Mouse (Mus musculus): Measurements from ENCODE around the gene Pik3c2b. TPM values are rescaled to one million over a fixed set of nuclear protein-coding genes. Genes with fewer than 3 reads are reported as not detected.
A peak's percentile ranks its signal among the peaks of the same experiment; 100 is the strongest.

Pik3c2b gene
- polyA plus RNA-seq, 1 experiment from 2014 or later: 9.1 TPM

DNA sequence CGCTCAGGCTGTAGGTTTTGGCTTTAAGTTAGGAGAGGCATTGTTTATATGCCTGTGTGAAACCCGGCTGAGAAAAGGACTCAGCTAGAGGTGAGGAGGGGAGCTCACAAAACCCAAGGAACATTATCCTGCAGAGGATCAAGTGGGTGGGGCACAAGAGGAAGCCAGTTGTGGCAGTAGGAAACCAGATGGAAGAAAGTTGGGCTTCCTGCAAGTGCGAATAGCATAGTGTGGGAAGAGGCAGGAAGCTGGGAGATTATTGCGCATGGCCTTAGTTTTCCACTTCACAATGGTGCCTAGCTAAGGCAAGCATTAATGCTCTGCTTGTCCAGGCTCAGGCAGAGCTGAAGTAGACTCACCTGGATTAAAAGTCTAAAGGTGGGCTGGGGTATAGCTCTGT lies 15.2 kb downstream of the Pik3c2b start:
- 58% methylated on average over 4 of the region's 4 CpGs for WGBS
- Histone ChIP-seq H3K4me1 (ENCODE audit: control insufficient read depth, insufficient read depth, low read length) (0 out of 2 replicates have a peak, but pooled peaks cover 4% of the 10 kb centered on the region), H3K27me3 (ENCODE audit: control insufficient read depth, insufficient read depth, low read length) (no peaks in the 10 kb centered on the region), H3K4me2 (replicated peaks; ENCODE audit: low read depth, low read length) (no peak overlapping the region), H3K4me3 (ENCODE audit: low read length) (no peak overlapping the region), H3K27ac (ENCODE audit: low read depth, low read length) (no peak overlapping the region), H3K9ac (ENCODE audit: low read depth, low read length) (no peak overlapping the region), H3K36me3 (ENCODE audit: control insufficient read depth, insufficient read depth, low read length) (no peaks in the 10 kb centered on the region), H3K9me3 (ENCODE audit: control insufficient read depth, low read length) (no peaks in the 10 kb centered on the region)
- ATAC-seq (ENCODE audit: low FRiP score, low TSS enrichment): no peak

DNA sequence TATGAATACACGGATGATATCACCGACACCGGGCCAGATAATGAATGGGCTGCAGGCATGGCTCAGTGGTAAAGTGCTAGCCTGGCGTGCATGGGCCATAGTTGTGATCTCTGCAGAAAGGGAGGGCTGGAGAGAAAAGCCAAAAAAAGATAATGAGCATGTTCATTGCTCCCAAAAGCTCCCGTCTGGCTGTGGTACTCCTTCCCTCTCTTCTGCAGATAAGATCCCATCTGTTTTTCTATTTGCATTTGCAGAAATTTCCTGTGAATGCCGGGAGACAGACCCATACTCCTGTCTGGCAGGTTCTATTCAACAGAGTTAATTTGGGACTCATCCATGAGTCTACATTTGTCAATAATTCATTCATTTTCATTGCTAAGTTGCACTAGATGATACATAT lies 17.7 kb downstream of the Pik3c2b start:
- no peak overlapping the region for H3K27ac ChIP-seq (ENCODE audit: low read depth, low read length)
- 95% methylated on average over 6 of the region's 6 CpGs for WGBS

DNA sequence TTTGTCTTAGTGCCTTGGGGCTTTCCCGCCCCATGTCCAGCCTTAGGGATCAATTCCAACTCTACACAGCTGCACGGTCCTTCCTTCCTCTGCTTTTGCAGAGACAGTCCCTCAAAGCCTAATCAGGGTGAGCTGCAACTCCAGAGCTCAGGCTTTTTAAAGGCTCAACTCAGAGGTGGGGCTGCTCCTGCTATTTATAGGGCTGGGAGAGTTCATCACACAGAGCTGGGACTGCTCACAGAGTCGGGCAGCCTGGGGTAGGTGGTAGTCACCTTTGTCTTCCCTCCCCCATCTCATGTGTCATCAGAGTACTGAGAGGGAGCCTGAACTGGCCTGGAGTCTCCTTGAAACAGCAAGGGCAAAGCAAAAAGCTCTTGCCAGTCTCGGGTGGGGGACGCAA lies 22.8 kb downstream of the Pik3c2b start:
- Histone ChIP-seq H3K9me3 (ENCODE audit: control insufficient read depth, low read length) (no peaks in the 10 kb centered on the region), H3K4me3 (ENCODE audit: low read length) (no peak overlapping the region), H3K4me1 (ENCODE audit: control insufficient read depth, insufficient read depth, low read length) (0 out of 2 replicates have a peak, but pooled peaks cover 4% of the 10 kb centered on the region), H3K27ac (ENCODE audit: low read depth, low read length) (0 out of 2 replicates have a peak overlapping the region, but pooled peaks have one; percentile 26), H3K4me2 (replicated peaks; ENCODE audit: low read depth, low read length) (no peak overlapping the region), H3K36me3 (ENCODE audit: control insufficient read depth, insufficient read depth, low read length) (peaks cover 4% of the 10 kb centered on the region; the same call in 1 of the 2 replicates), H3K9ac (ENCODE audit: low read depth, low read length) (0 out of 2 replicates have a peak overlapping the region, but pooled peaks have one; percentile 4), H3K27me3 (ENCODE audit: control insufficient read depth, insufficient read depth, low read length) (no peaks in the 10 kb centered on the region)
- 59% methylated on average over 5 of the region's 5 CpGs for WGBS
- ATAC-seq (ENCODE audit: low FRiP score, low TSS enrichment): no peak

More for the DNA sequence above, 17.7 kb downstream of the Pik3c2b start:
- 0 out of 2 replicates have a peak, but pooled peaks cover 4% of the 10 kb centered on the region for H3K4me1 ChIP-seq (ENCODE audit: control insufficient read depth, insufficient read depth, low read length)
- H3K4me2 ChIP-seq (replicated peaks; ENCODE audit: low read depth, low read length): no peak overlapping the region
- H3K9ac ChIP-seq (ENCODE audit: low read depth, low read length): no peak overlapping the region
- no peak for ATAC-seq (ENCODE audit: low FRiP score, low TSS enrichment)
- H3K27me3 ChIP-seq (ENCODE audit: control insufficient read depth, insufficient read depth, low read length): no peaks in the 10 kb centered on the region
- no peak overlapping the region for H3K4me3 ChIP-seq (ENCODE audit: low read length)
- peaks cover 4% of the 10 kb centered on the region; the same call in 1 of the 2 replicates for H3K36me3 ChIP-seq (ENCODE audit: control insufficient read depth, insufficient read depth, low read length)
- H3K9me3 ChIP-seq (ENCODE audit: control insufficient read depth, low read length): no peaks in the 10 kb centered on the region

DNA sequence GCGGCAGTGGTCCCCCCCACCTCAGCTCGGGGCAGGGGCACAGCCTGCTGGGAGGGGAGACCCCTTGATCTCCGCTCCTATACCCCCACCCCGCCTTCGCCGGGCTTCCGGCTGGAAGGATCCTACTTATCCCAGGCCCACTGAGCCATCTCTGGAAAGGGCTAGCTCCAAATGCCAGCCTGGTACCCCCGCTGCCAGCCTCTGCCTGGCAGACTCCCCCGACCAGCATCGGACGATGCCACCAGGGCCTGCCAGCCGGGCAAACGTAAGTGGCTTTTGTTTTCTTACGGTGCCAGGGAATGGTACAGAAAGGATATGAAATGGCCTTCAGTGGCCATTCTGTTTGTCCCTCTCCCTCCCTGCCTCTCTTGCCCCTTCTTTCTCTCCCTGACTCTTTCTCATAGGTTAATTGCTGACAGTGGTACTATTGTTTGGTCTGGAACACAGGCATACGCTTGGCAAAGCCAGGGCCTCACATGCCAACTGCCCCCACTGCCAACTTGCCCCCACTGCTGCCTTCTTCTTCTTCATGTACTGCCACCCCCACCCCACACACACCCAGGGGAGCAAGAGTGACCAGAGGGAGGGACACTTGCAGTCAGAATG lies 23.3 kb downstream of the Pik3c2b start:
- H3K4me1 ChIP-seq (ENCODE audit: control insufficient read depth, insufficient read depth, low read length): 0 out of 2 replicates have a peak, but pooled peaks cover 5% of the 10 kb centered on the region
- H3K9ac ChIP-seq (ENCODE audit: low read depth, low read length): 0 out of 2 replicates have a peak overlapping the region, but pooled peaks have one; percentile 4

DNA sequence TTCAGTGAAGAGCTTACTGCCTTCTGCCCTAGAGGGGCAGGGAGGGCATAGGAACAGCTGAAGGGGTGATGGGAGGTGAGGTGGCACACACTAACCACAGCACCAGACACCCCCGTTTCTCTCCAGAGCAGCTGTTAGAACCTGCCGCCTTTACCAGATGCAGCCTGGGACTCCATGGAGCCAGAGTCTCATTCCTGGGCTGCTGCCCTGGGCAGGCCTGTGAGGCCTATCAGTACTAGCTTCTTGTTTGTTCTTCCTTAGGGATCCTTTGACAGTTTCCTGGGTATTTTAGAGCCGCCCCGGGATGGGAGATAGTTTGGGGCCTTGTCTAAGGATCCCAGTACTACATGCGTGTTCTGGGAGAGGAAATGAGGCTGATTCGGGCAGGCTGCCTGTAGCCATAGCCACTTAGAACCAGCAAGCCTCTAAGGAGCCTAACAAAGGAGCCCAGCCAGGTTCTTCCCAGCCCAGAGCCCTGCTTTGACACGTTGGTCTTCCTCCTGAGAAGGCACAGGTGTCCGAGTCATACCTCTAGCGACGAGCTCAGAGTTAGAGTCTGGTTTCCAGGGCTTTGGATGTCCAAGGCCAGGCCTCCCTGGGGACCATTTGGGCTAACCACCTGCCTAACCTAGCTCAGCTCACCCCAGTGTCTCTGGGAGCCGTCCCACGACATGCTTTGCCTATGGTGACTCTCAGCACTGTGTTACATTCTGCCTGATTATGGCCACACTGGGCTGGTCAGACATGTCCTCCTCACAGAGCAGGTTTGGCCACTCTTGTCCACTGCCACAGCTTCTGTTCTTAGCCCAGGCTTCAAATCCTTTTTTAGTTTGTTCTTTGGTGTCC lies 24.0 kb downstream of the Pik3c2b start:
- peak overlapping the region; percentile 56; the same call in 1 of the 2 replicates for H3K27ac ChIP-seq (ENCODE audit: low read depth, low read length)
- WGBS: 81% methylated on average over 12 of the region's 12 CpGs

More for the DNA sequence above, 23.3 kb downstream of the Pik3c2b start:
- H3K4me2 ChIP-seq (replicated peaks; ENCODE audit: low read depth, low read length): no peak overlapping the region
- H3K27me3 ChIP-seq (ENCODE audit: control insufficient read depth, insufficient read depth, low read length): no peaks in the 10 kb centered on the region
- no peak for ATAC-seq (ENCODE audit: low FRiP score, low TSS enrichment)
- no peak overlapping the region; the same call in 1 of the 2 replicates for H3K27ac ChIP-seq (ENCODE audit: low read depth, low read length)
- WGBS: 89% methylated on average over 15 of the region's 15 CpGs
- H3K4me3 ChIP-seq (ENCODE audit: low read length): no peak overlapping the region
- H3K36me3 ChIP-seq (ENCODE audit: control insufficient read depth, insufficient read depth, low read length): peaks cover 4% of the 10 kb centered on the region; the same call in 1 of the 2 replicates
- H3K9me3 ChIP-seq (ENCODE audit: control insufficient read depth, low read length): no peaks in the 10 kb centered on the region

DNA sequence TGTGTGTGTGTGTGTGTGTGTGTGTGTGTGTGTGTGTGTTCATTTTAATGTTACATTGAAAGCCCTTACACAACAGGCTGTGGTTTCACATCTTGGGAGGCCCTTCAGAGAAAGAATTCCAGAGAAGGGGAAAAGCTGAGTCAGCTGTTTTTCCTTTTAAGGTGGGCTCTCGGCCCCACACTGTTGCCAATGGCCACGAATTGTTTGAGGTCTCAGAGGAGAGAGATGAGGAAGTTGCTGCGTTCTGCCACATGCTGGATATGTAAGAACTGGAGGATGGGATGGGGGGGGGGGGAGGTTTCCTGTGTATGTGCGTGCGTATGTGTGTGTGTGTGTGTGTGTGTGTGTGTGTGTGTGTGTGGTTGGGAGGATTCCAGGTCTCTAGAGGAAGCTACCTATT lies 24.7 kb downstream of the Pik3c2b start:
- Histone ChIP-seq H3K27ac (ENCODE audit: low read depth, low read length) (no peak overlapping the region), H3K36me3 (ENCODE audit: control insufficient read depth, insufficient read depth, low read length) (peaks cover 4% of the 10 kb centered on the region; the same call in 1 of the 2 replicates), H3K9me3 (ENCODE audit: control insufficient read depth, low read length) (no peaks in the 10 kb centered on the region), H3K27me3 (ENCODE audit: control insufficient read depth, insufficient read depth, low read length) (no peaks in the 10 kb centered on the region), H3K4me2 (replicated peaks; ENCODE audit: low read depth, low read length) (no peak overlapping the region), H3K4me3 (ENCODE audit: low read length) (no peak overlapping the region), H3K9ac (ENCODE audit: low read depth, low read length) (no peak overlapping the region), H3K4me1 (ENCODE audit: control insufficient read depth, insufficient read depth, low read length) (0 out of 2 replicates have a peak, but pooled peaks cover 5% of the 10 kb centered on the region)
- 59% methylated on average over 5 of the region's 5 CpGs for WGBS
- no peak for ATAC-seq (ENCODE audit: low FRiP score, low TSS enrichment)

More for the DNA sequence above, 24.0 kb downstream of the Pik3c2b start:
- Histone ChIP-seq H3K4me2 (replicated peaks; ENCODE audit: low read depth, low read length) (no peak overlapping the region), H3K9me3 (ENCODE audit: control insufficient read depth, low read length) (no peaks in the 10 kb centered on the region), H3K27me3 (ENCODE audit: control insufficient read depth, insufficient read depth, low read length) (no peaks in the 10 kb centered on the region), H3K4me3 (ENCODE audit: low read length) (no peak overlapping the region), H3K36me3 (ENCODE audit: control insufficient read depth, insufficient read depth, low read length) (peaks cover 4% of the 10 kb centered on the region; the same call in 1 of the 2 replicates), H3K9ac (ENCODE audit: low read depth, low read length) (no peak overlapping the region), H3K4me1 (ENCODE audit: control insufficient read depth, insufficient read depth, low read length) (0 out of 2 replicates have a peak, but pooled peaks cover 5% of the 10 kb centered on the region)
- ATAC-seq (ENCODE audit: low FRiP score, low TSS enrichment): no peak

DNA sequence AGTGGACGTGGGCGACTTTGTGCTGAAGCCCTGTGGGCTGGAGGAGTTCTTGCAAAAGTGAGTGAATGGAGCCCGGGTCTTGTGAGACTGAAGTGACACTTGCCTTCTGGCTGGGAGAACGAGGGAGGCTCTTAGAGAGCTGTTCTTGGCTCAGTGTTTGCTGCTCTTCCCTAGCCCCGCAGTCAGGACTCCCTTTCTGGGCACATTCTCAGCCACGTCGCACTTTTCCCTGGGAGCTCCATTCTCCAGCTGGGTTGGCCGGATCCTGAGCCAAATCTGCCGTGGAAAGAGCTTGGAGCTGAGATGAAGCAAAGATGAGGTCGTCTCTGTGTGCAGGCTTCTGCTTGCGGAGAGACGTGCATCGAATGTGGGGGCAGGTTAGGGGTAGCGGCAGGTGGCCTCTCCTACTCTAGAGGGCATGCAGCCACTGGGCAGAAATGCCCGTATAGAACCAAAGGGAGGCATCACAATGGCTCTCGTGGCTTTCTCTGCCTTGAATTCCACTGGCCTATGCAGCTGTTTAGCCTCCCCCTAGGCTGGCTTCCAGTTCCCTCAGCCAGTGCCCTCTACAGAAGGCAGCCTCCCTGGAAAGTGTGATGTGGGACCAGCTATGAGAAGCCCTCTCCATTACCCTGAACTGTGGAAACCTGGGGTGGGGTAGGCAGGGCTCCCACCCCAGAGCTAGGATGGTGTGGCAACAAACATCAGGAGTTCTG lies 26.4 kb downstream of the Pik3c2b start:
- no peak overlapping the region for H3K9ac ChIP-seq (ENCODE audit: low read depth, low read length)
- no peak overlapping the region for H3K4me3 ChIP-seq (ENCODE audit: low read length)
- ATAC-seq (ENCODE audit: low FRiP score, low TSS enrichment): no peak
- WGBS: 80% methylated on average over 16 of the region's 16 CpGs
- no peaks in the 10 kb centered on the region for H3K27me3 ChIP-seq (ENCODE audit: control insufficient read depth, insufficient read depth, low read length)
- peaks cover 4% of the 10 kb centered on the region; the same call in 1 of the 2 replicates for H3K36me3 ChIP-seq (ENCODE audit: control insufficient read depth, insufficient read depth, low read length)
- H3K4me1 ChIP-seq (ENCODE audit: control insufficient read depth, insufficient read depth, low read length): peaks cover 14% of the 10 kb centered on the region; the same call in 1 of the 2 replicates
- no peaks in the 10 kb centered on the region for H3K9me3 ChIP-seq (ENCODE audit: control insufficient read depth, low read length)
- no peak overlapping the region for H3K4me2 ChIP-seq (replicated peaks; ENCODE audit: low read depth, low read length)
- peak overlapping the region; percentile 71; the same call in 1 of the 2 replicates for H3K27ac ChIP-seq (ENCODE audit: low read depth, low read length)

DNA sequence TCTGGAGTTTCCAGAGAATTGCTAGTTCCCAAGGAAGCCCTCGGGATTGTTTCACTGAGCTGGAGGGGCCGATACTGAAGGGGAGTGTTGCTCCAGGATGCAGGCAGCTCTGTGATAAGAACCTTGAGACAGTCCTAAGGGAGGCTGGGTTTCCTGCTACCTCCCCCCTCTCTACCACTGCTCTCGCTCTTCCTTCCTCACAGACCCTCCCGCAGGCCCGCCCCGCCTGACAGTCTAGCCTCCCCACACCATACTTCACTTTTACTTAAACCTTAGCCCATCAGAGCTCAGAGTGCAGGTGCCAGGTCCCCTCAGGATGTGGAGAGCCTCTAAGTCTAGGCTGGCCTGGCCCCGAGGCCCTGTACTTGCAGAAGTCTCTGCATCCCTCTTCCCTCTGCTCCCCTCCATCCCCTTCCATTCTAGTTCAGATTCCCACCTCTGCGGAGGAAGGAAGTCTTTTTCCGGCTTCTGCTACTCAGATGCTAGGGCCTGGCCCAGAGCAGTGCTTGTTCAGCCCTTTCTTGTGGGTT lies 27.9 kb downstream of the Pik3c2b start:
- H3K36me3 ChIP-seq (ENCODE audit: control insufficient read depth, insufficient read depth, low read length): no peaks in the 10 kb centered on the region
- WGBS: 50% methylated on average over 9 of the region's 9 CpGs
- no peak overlapping the region for H3K4me3 ChIP-seq (ENCODE audit: low read length)
- no peak overlapping the region for H3K4me2 ChIP-seq (replicated peaks; ENCODE audit: low read depth, low read length)
- no peaks in the 10 kb centered on the region for H3K9me3 ChIP-seq (ENCODE audit: control insufficient read depth, low read length)
- peak overlapping the region; percentile 71 for H3K27ac ChIP-seq (ENCODE audit: low read depth, low read length)
- 0 out of 2 replicates have a peak, but pooled peaks have one; percentile 37 for ATAC-seq (ENCODE audit: low FRiP score, low TSS enrichment)
- no peak overlapping the region for H3K9ac ChIP-seq (ENCODE audit: low read depth, low read length)
- peaks cover 26% of the 10 kb centered on the region for H3K4me1 ChIP-seq (ENCODE audit: control insufficient read depth, insufficient read depth, low read length)
- no peaks in the 10 kb centered on the region for H3K27me3 ChIP-seq (ENCODE audit: control insufficient read depth, insufficient read depth, low read length)

All from kidney, embryonic 14.5 days (tissue).